Mouse (Mus musculus) layer of hippocampus, adult 2 months (tissue): ENCODE measurements around the gene Chpf. TPM values are rescaled to one million over a fixed set of nuclear protein-coding genes. Genes with fewer than 3 reads are reported as not detected.

Experiments used
- DNase-seq, 2 experiments: peaks; one replicate each; pipeline ENCODE4 v3.0.0; 2022; ENCODE audit warnings: low spot score in 2 of 2
- H3K27ac ChIP-seq: fragments of 200-600 bp; 2 replicates; pipeline ENCODE4 v1.8.1; 2022
- H3K4me3 ChIP-seq: fragments of 200-600 bp; 2 replicates; pipeline ENCODE4 v1.8.1; 2022; ENCODE audit warnings: mild to moderate bottlenecking
- CTCF ChIP-seq: fragments of 200-600 bp; conservative IDR thresholded peaks from 2 replicates; pipeline ENCODE4 v1.8.1; 2022; ENCODE audit warnings: antibody characterized with exemption, mild to moderate bottlenecking, moderate library complexity
- total RNA-seq, 2 experiments: library from RNA; stranded (reverse); gene quantifications; 2 replicates each; pipeline ENCODE4 v1.2.3; 2021

Chpf gene
- total RNA-seq, 2 experiments from 2014 or later, result 80.5 to 86.6 TPM

GRCm38 (mm10) chr1:75467215-75467927 is 11.7 kb downstream of the Chpf start:
- TF ChIP-seq CTCF, result peak; percentile 89
- DNase-seq, result peak; percentile 78 to 85
- no peak overlapping the region for H3K27ac ChIP-seq
- H3K4me3 ChIP-seq, result no peak overlapping the region

GRCm38 (mm10) chr1:75463652-75464204 is 15.4 kb downstream of the Chpf start:
- Histone ChIP-seq H3K27ac (no peak overlapping the region), H3K4me3 (no peak overlapping the region)
- TF ChIP-seq CTCF, result no peak
- DNase-seq, result no peak

DNA sequence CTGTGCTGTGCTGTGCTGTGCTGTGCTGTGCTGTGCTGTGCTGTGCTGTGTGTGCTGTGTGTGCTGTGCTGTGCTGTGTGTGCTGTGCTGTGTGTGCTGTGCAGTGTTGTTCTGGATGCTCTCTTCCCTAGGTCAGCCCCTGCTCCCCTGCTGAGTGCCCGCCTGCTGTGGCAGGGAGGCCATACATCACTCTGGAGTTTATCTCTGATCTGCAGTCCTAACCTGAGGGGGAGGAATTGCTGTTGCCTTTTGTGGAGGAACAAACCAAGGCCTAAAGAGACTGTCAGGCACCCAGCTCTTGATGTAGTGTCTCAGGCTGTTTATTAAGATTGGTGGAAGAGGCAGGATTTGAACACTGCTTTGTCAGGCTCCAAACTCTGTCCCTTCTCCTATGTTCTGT is 16.5 kb downstream of the Chpf start:
- Histone ChIP-seq H3K4me3 (no peak overlapping the region), H3K27ac (no peak overlapping the region)
- DNase-seq, result no peak
- no peak for TF ChIP-seq CTCF

DNA sequence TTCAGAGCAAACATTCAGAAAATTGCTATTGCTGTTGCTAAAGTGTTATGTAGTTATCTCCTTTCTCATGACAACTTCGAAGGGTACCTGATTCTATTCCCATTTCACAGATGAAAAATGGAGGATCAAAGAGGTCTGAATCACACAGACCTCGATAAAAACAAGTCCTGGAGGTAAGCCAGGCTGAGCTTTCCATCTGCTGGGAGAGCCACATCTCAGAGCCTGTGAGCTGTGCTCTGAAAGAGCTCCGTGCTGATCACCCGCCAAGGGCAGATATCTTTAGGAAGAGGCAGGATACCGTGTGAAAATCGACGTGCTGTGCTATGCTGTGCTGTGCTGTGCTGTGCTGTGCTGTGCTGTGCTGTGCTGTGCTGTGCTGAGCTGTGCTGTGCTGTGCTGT is 18.8 kb downstream of the Chpf start:
- no peak overlapping the region for H3K27ac ChIP-seq

GRCm38 (mm10) chr1:75458789-75459684 is 20.1 kb downstream of the Chpf start:
- no peak for DNase-seq
- peak overlapping the region; percentile 51 for H3K4me3 ChIP-seq
- no peak for TF ChIP-seq CTCF
- H3K27ac ChIP-seq, result peak overlapping the region; percentile 62; the same call in 1 of the 2 replicates

More for the DNA sequence above, 18.8 kb downstream of the Chpf start:
- no peak for DNase-seq
- H3K4me3 ChIP-seq, result no peak overlapping the region
- TF ChIP-seq CTCF, result no peak

GRCm38 (mm10) chr1:75458025-75458788 is 20.9 kb downstream of the Chpf start:
- H3K4me3 ChIP-seq, result peak overlapping the region; percentile 51
- peak in 1 of 2 experiments; percentile 50 for DNase-seq
- no peak for TF ChIP-seq CTCF
- peak overlapping the region; percentile 62 for H3K27ac ChIP-seq

GRCm38 (mm10) chr1:75457710-75458024 is 21.4 kb downstream of the Chpf start:
- no peak for DNase-seq
- Histone ChIP-seq H3K4me3 (no peak overlapping the region), H3K27ac (peak overlapping the region; percentile 62; the same call in 1 of the 2 replicates)
- no peak for TF ChIP-seq CTCF

GRCm38 (mm10) chr1:75456746-75457564 is 22.2 kb downstream of the Chpf start:
- DNase-seq, result no peak
- Histone ChIP-seq H3K27ac (no peak overlapping the region), H3K4me3 (no peak overlapping the region)
- peak; percentile 76 for TF ChIP-seq CTCF

DNA sequence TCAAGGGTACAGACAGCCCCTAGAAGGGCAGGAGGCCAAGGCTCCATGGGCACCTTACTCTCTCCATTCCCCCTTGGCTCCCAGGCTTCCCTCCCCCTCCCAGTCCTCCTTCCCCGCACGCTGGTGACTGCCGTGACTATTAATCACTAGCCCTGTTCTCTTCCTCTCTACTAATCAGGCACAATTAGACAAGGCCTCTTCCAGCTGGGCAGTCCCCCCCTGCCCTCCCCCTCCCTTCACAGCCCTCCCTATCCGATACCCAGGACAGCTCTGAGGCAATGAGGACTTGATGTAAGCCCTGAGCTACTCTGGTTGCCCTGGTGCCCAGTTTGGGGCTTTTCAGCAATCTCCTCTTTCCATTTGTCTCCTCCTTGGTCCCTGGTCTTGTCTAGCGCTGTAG is 23.2 kb downstream of the Chpf start:
- H3K27ac ChIP-seq, result no peak overlapping the region
- no peak for TF ChIP-seq CTCF
- H3K4me3 ChIP-seq, result no peak overlapping the region

GRCm38 (mm10) chr1:75455433-75455832 is 23.7 kb downstream of the Chpf start:
- no peak for TF ChIP-seq CTCF
- no peak overlapping the region for H3K27ac ChIP-seq
- H3K4me3 ChIP-seq, result no peak overlapping the region
- DNase-seq, result no peak

More for the DNA sequence above, 23.2 kb downstream of the Chpf start:
- DNase-seq, result no peak

GRCm38 (mm10) chr1:75451900-75452299 is 27.2 kb downstream of the Chpf start:
- DNase-seq, result no peak
- Histone ChIP-seq H3K4me3 (no peak overlapping the region), H3K27ac (no peak overlapping the region)
- TF ChIP-seq CTCF, result no peak
